Mouse (Mus musculus): Measurements from ENCODE around the gene Nop16.

DNA sequence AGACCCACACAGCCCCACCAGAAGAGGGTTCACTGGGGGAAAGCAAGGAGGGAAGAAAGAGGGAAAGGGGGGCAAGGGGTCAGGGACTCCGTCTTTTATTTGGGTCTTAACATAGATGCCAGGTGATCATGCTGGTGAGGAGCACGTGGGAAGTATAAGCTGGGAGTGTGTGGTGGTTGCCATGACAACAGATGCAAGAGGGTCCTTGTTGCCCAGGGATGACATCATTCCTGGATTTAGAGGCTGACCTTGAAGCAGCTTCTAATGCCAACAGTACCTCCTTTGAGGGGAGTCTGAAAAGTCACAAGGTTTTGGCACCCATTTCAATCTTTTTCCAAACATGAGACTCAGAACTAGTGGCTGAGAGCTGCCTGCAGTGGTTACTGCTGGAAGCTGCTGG, 18.3 kb downstream of the Nop16 start:
- no peak for TF ChIP-seq CTCF (IDR thresholded peaks at IDR 0.05; ENCODE audit: extremely low read depth, insufficient read depth, insufficient read length, insufficient replicate concordance)
- no peak for TF ChIP-seq POLR2A (IDR thresholded peaks at IDR 0.05; ENCODE audit: low read depth, low read length)
